Mouse (Mus musculus) liver, adult 2 months (tissue): Measurements from ENCODE around the gene Aifm2.

Experiments
- CTCF ChIP-seq: fragments of 200-500 bp; IDR thresholded peaks from 2 replicates; pipeline ENCODE4 v1.5.1; 2011; ENCODE audit warnings: low read depth, low read length, control low read depth
- POLR2A ChIP-seq: fragments of 200-500 bp; IDR thresholded peaks from 2 replicates; pipeline ENCODE4 v1.6.1; 2011; ENCODE audit warnings: low read length, control low read depth; ENCODE audit not compliant: insufficient read depth; ENCODE audit errors: extremely low read depth

- TF ChIP-seq POLR2A, result no peak
- TF ChIP-seq CTCF, result no peak
Observed at GRCm38 (mm10) chr10:61713601-61714000, 1.5 kb upstream of the Aifm2 start.
